Mouse (Mus musculus) forebrain, embryonic 11.5 days (tissue): ENCODE data around the gene Cntn5. TPM values are rescaled to one million over a fixed set of nuclear protein-coding genes. Genes with fewer than 3 reads are reported as not detected.

Experiments
- ATAC-seq: fragments of 200-750 bp; cut with Nextera tagmentation; replicated peaks from 2 replicates; pipeline ENCODE4 v1.8.0; 2017; ENCODE audit warnings: moderate TSS enrichment; ENCODE audit not compliant: low FRiP score
- DNase-seq: peaks from one replicate; pipeline ENCODE4 v3.0.0-alpha.2; 2017; ENCODE audit warnings: low spot score
- H3K27ac ChIP-seq: fragments of 300-500 bp; sonication (generic); 2 replicates; pipeline ENCODE4 v1.5.1; 2014; ENCODE audit warnings: low read depth, low read length
- H3K27me3 ChIP-seq: fragments of 300-500 bp; sonication (generic); 2 replicates; pipeline ENCODE4 v1.6.1; 2014; ENCODE audit warnings: mild to moderate bottlenecking, low read length, mixed read lengths; ENCODE audit not compliant: control insufficient read depth, insufficient read depth
- H3K36me3 ChIP-seq: fragments of 300-500 bp; sonication (generic); 2 replicates; pipeline ENCODE4 v1.6.1; 2014; ENCODE audit warnings: mild to moderate bottlenecking, low read length, moderate library complexity, mixed read lengths; ENCODE audit not compliant: control insufficient read depth, insufficient read depth
- H3K4me1 ChIP-seq: fragments of 300-500 bp; sonication (generic); replicated peaks from 2 replicates; pipeline ENCODE4 v1.6.1; 2014; ENCODE audit warnings: low read length, mixed read lengths; ENCODE audit not compliant: control insufficient read depth, insufficient read depth
- H3K4me2 ChIP-seq: fragments of 300-500 bp; sonication (generic); 2 replicates; pipeline ENCODE4 v1.6.1; 2014; ENCODE audit warnings: low read depth, mild to moderate bottlenecking, low read length, moderate library complexity, mixed read lengths; ENCODE audit not compliant: severe bottlenecking
- H3K4me3 ChIP-seq: fragments of 300-500 bp; sonication (generic); 2 replicates; pipeline ENCODE4 v1.5.1; 2014; ENCODE audit warnings: low read depth, low read length
- H3K9ac ChIP-seq: fragments of 300-500 bp; sonication (generic); 2 replicates; pipeline ENCODE4 v1.6.1; 2014; ENCODE audit warnings: low read length
- H3K9me3 ChIP-seq: fragments of 300-500 bp; sonication (generic); 2 replicates; pipeline ENCODE4 v1.6.1; 2016; ENCODE audit warnings: low read length, mixed read lengths; ENCODE audit not compliant: control insufficient read depth
- WGBS: fragments of 180-500 bp; shearing (Covaris S2); extraction: QIAGEN DNeasy Blood & Tissue Kit; methylation state at CpG from one replicate; pipeline ENCODE4 v1.1.7; 2014; 5-methylcytosine and 5-hydroxymethylcytosine counted together
- polyA plus RNA-seq: library from polyadenylated mRNA; unstranded; fragments of >200 nt; fragmentation: Nextera tagmentation; extraction: Ambion mirVana; gene quantifications from 2 replicates; pipeline ENCODE4 v1.2.1, GENCODE M21; 2014

The Cntn5 gene
- polyA plus RNA-seq, 1 experiment from 2014 or later, result 2.4 TPM

DNA sequence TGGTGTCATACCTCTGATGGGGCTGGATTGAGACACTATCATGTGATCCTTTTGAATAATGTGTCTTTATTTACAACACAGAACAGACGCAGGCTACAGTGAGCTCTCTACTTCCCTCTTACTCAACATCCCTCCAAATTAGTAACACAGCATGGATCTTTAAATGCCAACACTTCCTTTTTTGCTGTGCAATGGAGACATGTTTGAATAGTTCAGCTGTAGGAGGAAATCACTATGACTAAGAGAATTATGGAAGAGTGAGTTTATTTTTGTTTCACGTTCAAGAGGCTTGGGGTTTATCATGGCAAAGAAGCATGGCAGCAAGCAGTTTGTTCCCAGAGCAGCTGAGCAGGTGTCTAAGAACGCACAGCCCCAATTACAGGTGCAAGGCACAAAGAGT lies 235.9 kb downstream of the Cntn5 start:
- no peak for ATAC-seq
- DNase-seq, result no peak
- Histone ChIP-seq H3K9ac (no peak overlapping the region), H3K27me3 (no peaks in the 10 kb centered on the region), H3K27ac (no peak overlapping the region), H3K4me1 (no peaks in the 10 kb centered on the region), H3K4me3 (no peak overlapping the region), H3K9me3 (no peaks in the 10 kb centered on the region), H3K36me3 (no peaks in the 10 kb centered on the region), H3K4me2 (no peak overlapping the region)
- WGBS, result 77% methylated on average over 3 of the region's 3 CpGs

DNA sequence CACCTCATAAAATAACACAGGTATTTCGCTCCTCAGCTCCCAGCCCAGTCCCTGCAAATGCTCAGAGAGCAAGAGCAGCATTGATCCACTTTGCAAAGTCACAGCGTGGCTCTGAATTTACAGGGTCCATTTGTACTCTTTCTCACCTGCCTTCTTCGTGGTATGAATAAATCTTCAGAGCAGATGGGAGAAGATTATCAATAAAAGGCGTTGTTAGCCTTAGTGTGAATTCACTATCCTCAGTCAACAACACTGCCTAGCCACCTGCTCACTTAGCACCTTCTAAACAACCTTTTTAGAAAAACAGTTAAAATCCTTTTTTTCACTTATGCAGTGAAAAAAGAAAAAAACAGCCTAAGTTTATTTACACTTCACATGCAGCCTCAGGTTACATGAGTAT lies 237.1 kb downstream of the Cntn5 start:
- Histone ChIP-seq H3K9me3 (no peaks in the 10 kb centered on the region), H3K27me3 (no peaks in the 10 kb centered on the region), H3K36me3 (no peaks in the 10 kb centered on the region), H3K4me2 (no peak overlapping the region), H3K4me3 (no peak overlapping the region), H3K4me1 (no peaks in the 10 kb centered on the region), H3K9ac (no peak overlapping the region), H3K27ac (no peak overlapping the region)
- DNase-seq, result no peak
- no peak for ATAC-seq
- WGBS, result 71% methylated on average over 4 of the region's 4 CpGs

DNA sequence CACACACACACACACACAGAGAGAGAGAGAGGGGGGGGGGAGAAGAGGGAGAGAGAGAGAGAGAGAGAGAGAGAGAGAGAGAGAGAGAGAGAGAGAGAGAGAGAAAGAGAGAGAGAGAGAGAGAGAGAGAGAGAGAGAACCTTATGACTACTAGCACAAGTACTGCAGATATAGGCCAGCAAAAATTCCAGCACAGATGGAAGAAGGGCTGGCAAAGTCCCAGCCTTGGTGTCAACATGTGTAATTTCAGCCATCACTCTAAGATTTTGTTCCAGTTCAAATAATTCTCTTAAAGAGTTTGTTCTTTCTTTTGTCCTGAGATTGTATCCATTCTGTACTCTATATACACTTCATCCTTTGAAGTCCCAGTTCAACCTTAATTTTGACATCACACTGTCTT lies 238.8 kb downstream of the Cntn5 start:
- no peak for ATAC-seq
- Histone ChIP-seq H3K4me3 (no peak overlapping the region), H3K4me2 (no peak overlapping the region), H3K9ac (no peak overlapping the region), H3K4me1 (no peaks in the 10 kb centered on the region), H3K9me3 (no peaks in the 10 kb centered on the region), H3K27ac (no peak overlapping the region), H3K27me3 (no peaks in the 10 kb centered on the region), H3K36me3 (no peaks in the 10 kb centered on the region)
- no peak for DNase-seq

DNA sequence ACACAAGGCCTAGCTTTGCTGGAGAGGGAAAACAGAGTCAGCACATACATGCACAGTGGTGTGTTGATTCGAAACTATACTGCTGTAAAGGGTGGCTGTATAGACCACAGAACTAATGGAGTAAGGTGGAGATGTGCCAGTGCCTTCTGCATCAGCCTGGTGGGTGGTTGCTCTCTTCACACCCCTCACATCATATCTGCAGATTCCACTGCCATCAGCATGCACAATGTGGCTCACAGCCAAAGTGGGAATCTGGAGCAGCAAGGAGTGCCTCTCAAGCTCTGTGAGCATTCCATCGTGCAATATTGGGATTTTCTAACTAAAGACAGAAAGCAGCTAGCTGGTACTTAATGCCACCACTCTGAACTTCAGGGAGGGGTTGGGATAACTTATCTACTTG lies 241.5 kb downstream of the Cntn5 start:
- WGBS, result 76% methylated on average over 2 of the region's 2 CpGs
- H3K4me3 ChIP-seq, result no peak overlapping the region
- H3K27ac ChIP-seq, result no peak overlapping the region
- no peak overlapping the region for H3K4me2 ChIP-seq
- no peaks in the 10 kb centered on the region for H3K27me3 ChIP-seq
- H3K9ac ChIP-seq, result no peak overlapping the region
- no peak for ATAC-seq
- no peaks in the 10 kb centered on the region for H3K4me1 ChIP-seq
- no peaks in the 10 kb centered on the region for H3K9me3 ChIP-seq
- no peak for DNase-seq
- no peaks in the 10 kb centered on the region for H3K36me3 ChIP-seq

DNA sequence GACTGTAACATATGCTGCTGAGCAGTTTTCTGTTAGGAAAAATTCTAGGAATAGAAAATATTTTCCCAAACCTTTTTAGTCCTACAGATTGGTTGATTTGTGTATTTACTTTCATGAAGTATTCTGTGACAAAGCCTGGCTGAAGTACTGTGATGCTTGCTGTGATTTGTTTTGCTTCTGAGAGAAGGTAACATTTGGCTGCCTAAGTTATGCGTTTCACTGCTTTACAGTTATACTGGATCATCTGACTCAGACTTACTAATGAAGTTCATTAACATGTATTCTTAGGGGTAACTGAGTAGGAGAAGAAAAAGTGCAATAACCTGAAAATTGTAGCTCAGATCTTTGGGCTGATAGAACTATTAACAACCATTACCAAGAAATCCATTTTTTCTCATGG lies 245.1 kb downstream of the Cntn5 start:
- WGBS, result 80% methylated on average over 1 of the region's 1 CpGs

DNA sequence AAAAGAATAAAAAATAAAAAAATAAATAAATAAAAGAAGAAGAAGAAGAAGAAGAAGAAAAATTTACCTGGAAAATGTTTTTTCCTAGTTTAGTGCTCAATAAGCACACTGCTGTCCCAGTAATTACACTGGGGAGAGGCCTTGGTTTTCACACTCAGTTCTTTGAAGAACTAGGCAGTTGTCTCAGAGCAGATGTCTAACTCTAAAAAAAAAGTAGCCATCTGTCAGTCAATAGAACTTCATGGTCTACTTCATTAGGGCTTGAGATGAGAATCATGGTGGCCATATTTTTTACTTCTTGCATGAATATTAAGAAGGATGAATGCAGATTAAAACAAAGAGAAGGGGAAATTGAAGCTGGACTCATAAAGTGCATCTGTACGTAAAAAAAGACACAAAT lies 246.5 kb downstream of the Cntn5 start:
- H3K27ac ChIP-seq, result no peak overlapping the region
- DNase-seq, result no peak
- 91% methylated on average over 1 of the region's 1 CpGs for WGBS
- no peak overlapping the region for H3K4me3 ChIP-seq
- H3K9ac ChIP-seq, result no peak overlapping the region
- H3K4me2 ChIP-seq, result no peak overlapping the region
- no peaks in the 10 kb centered on the region for H3K4me1 ChIP-seq
- ATAC-seq, result no peak
- H3K36me3 ChIP-seq, result no peaks in the 10 kb centered on the region
- no peaks in the 10 kb centered on the region for H3K9me3 ChIP-seq
- H3K27me3 ChIP-seq, result no peaks in the 10 kb centered on the region

More for the DNA sequence above, 245.1 kb downstream of the Cntn5 start:
- Histone ChIP-seq H3K36me3 (no peaks in the 10 kb centered on the region), H3K4me3 (no peak overlapping the region), H3K27ac (no peak overlapping the region), H3K9ac (no peak overlapping the region), H3K4me2 (no peak overlapping the region), H3K9me3 (no peaks in the 10 kb centered on the region), H3K4me1 (no peaks in the 10 kb centered on the region), H3K27me3 (no peaks in the 10 kb centered on the region)
- ATAC-seq (no peak), DNase-seq (no peak)

DNA sequence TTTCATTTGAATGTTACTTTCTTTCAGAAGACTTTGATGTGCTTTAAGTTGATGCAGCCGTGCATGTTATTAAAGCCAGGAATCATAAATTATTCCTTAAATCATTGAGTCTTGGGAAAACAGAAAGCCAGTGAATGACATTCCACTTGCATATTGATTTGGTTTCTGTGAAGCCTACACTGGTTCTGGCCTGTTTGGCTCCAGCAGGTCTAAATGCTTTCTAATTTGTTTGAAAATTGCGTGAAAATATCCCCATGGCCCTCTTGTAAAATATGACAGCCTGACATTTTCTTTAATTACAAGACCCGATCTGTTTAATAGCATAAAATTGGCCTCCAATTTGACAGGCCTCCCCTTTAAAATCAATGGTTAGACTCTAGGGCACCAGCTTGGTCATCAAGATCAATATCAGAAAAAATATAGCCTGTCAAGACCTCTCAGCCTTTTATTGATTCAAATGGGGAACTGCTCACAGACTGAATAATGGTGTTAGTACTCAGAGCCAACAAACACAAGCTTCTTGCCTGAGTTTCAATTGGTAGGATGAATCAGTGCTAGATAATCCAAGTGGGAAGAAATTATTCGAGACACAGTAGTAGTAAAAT lies 247.3 kb downstream of the Cntn5 start:
- no peak for DNase-seq
- no peak overlapping the region for H3K4me2 ChIP-seq
- WGBS, result 86% methylated on average over 4 of the region's 4 CpGs

DNA sequence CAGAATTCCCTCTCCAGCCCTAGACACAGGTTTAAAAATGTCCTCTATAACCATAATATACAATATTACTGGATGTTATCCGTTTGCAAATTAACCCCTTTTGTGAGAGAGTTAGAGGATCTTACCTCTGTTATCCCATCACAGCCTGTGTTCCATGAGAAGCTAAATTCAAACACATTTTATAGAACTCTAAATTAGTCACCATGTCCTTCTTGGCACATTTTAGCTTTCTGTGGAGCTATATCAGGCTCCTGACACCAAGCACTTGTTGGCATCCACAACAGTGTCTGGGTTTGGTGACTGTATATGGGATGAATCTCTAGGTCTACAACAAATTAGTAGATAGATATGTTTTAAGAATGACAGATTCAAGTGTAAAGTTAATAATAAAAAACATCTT lies 253.9 kb downstream of the Cntn5 start:
- DNase-seq, result no peak
- 97% methylated on average over 1 of the region's 1 CpGs for WGBS
- Histone ChIP-seq H3K9me3 (no peaks in the 10 kb centered on the region), H3K27me3 (no peaks in the 10 kb centered on the region), H3K4me2 (no peak overlapping the region), H3K4me1 (no peaks in the 10 kb centered on the region), H3K36me3 (no peaks in the 10 kb centered on the region), H3K9ac (no peak overlapping the region), H3K27ac (no peak overlapping the region), H3K4me3 (no peak overlapping the region)
- no peak for ATAC-seq

More for the DNA sequence above, 247.3 kb downstream of the Cntn5 start:
- no peaks in the 10 kb centered on the region for H3K27me3 ChIP-seq
- H3K9ac ChIP-seq, result no peak overlapping the region
- H3K27ac ChIP-seq, result no peak overlapping the region
- H3K4me1 ChIP-seq, result no peaks in the 10 kb centered on the region
- no peaks in the 10 kb centered on the region for H3K9me3 ChIP-seq
- ATAC-seq, result no peak
- H3K36me3 ChIP-seq, result no peaks in the 10 kb centered on the region
- H3K4me3 ChIP-seq, result no peak overlapping the region

DNA sequence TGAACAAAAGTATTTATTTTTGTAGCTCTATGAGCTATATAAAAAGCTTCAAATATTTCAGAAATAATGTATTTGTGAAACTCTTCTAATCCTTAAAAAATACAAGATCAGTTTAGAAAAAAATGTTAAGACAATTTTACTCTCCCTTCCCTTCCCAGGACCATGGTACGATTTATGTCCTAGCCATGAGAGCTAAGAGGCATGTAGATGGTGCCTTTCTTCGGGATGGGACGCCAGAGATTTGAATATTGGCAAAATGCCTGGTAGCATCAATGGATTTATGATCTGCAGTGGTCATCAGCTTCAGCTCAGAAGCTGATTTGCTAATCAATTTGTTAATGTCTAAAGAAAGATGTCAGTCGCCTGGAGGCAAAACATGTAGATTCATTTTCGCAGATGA lies 258.6 kb downstream of the Cntn5 start:
- no peaks in the 10 kb centered on the region for H3K9me3 ChIP-seq
- no peaks in the 10 kb centered on the region for H3K36me3 ChIP-seq
- H3K4me2 ChIP-seq, result no peak overlapping the region
- 93% methylated on average over 5 of the region's 5 CpGs for WGBS
- H3K9ac ChIP-seq, result no peak overlapping the region
- no peaks in the 10 kb centered on the region for H3K27me3 ChIP-seq
- H3K4me3 ChIP-seq, result no peak overlapping the region
- DNase-seq, result no peak
- no peak for ATAC-seq
- no peak overlapping the region for H3K27ac ChIP-seq
- no peaks in the 10 kb centered on the region for H3K4me1 ChIP-seq
